8 mouse cellular contexts compared by ENCODE assay signal in genomic region chr1:119047462-119048371, GRCm38 (mm10). TPM values are rescaled to one million over a fixed set of nuclear protein-coding genes. Genes with fewer than 3 reads are reported as not detected.
A peak's percentile ranks its signal among the peaks of the same experiment; 100 is the strongest.
DNase-seq lines count a peak whose midpoint lies in the region; ATAC-seq and TF ChIP-seq lines count a peak whose summit lies in the region.

No protein-coding gene starts in this region.

- no peak for TF ChIP-seq CTCF in brain, embryonic 14.5 days (IDR thresholded peaks at IDR 0.05; ENCODE audit: borderline replicate concordance, extremely low read depth, insufficient read depth, insufficient read length)
- TF ChIP-seq CTCF in intestine, postnatal 0 days (IDR thresholded peaks at IDR 0.05; ENCODE audit: low read depth) = no peak

- H3K9ac ChIP-seq in intestine, postnatal 0 days (ENCODE audit: low read depth, low read length) = 0 out of 2 replicates have a peak overlapping the region, but pooled peaks have one; percentile 38
- peak overlapping the region; percentile 52; the same call in 1 of the 2 replicates for H3K9ac ChIP-seq in liver, embryonic 12.5 days
- peak overlapping the region; percentile 65 for H3K9ac ChIP-seq in neural tube, embryonic 14.5 days (replicated peaks; ENCODE audit: low read depth, low read length)

- peak overlapping the region; percentile 76 for H3K4me2 ChIP-seq in intestine, postnatal 0 days (replicated peaks; ENCODE audit: low read depth)
- peak overlapping the region; percentile 73 for H3K4me2 ChIP-seq in liver, embryonic 12.5 days
- peak overlapping the region; percentile 92 for H3K4me2 ChIP-seq in neural tube, embryonic 14.5 days (ENCODE audit: low read depth, low read length)

- peak overlapping the region; percentile 46 for H3K4me3 ChIP-seq in intestine, postnatal 0 days (ENCODE audit: low read depth, low read length)
- H3K4me3 ChIP-seq in liver, embryonic 12.5 days = peak overlapping the region; percentile 57
- H3K4me3 ChIP-seq in neural tube, embryonic 14.5 days (ENCODE audit: low read depth, low read length) = peak overlapping the region; percentile 53

- TF ChIP-seq POLR2A in brain, embryonic 14.5 days (IDR thresholded peaks at IDR 0.05; ENCODE audit: borderline replicate concordance, extremely low read depth, insufficient read depth, insufficient read length, poor library complexity, severe bottlenecking) = peak; percentile 70; the same call in 1 of the 2 replicates

- no peaks in the 10 kb centered on the region for H3K9me3 ChIP-seq in intestine, postnatal 0 days (ENCODE audit: control insufficient read depth)
- H3K9me3 ChIP-seq in liver, embryonic 12.5 days (replicated peaks) = no peaks in the 10 kb centered on the region
- no peaks in the 10 kb centered on the region for H3K9me3 ChIP-seq in neural tube, embryonic 14.5 days (ENCODE audit: control insufficient read depth, low read length)

- peak overlapping the region; percentile 46; the same call in 1 of the 2 replicates for H3K27ac ChIP-seq in intestine, postnatal 0 days (ENCODE audit: low read depth, low read length)
- H3K27ac ChIP-seq in liver, embryonic 12.5 days = peak overlapping the region; percentile 60; the same call in 1 of the 2 replicates
- peak overlapping the region; percentile 52 for H3K27ac ChIP-seq in neural tube, embryonic 14.5 days (ENCODE audit: low read depth, low read length)

- peaks cover 46% of the 10 kb centered on the region for H3K27me3 ChIP-seq in intestine, postnatal 0 days (replicated peaks; ENCODE audit: control insufficient read depth, insufficient read depth, low read length)
- H3K27me3 ChIP-seq in liver, embryonic 12.5 days (replicated peaks) = peaks cover 78% of the 10 kb centered on the region
- H3K27me3 ChIP-seq in neural tube, embryonic 14.5 days (ENCODE audit: control insufficient read depth, insufficient read depth, low read length) = no peaks in the 10 kb centered on the region; the same call in 1 of the 2 replicates

- H3K36me3 ChIP-seq in intestine, postnatal 0 days (ENCODE audit: control insufficient read depth, insufficient read depth) = no peaks in the 10 kb centered on the region
- no peaks in the 10 kb centered on the region for H3K36me3 ChIP-seq in liver, embryonic 12.5 days
- H3K36me3 ChIP-seq in neural tube, embryonic 14.5 days (ENCODE audit: control insufficient read depth, insufficient read depth, low read length) = no peaks in the 10 kb centered on the region

- WGBS in intestine, postnatal 0 days = 4% methylated on average over 57 of the region's 61 CpGs
- 6% methylated on average over 58 of the region's 61 CpGs for WGBS in liver, embryonic 12.5 days (ENCODE audit: insufficient replicate concordance)
- WGBS in neural tube, embryonic 14.5 days = 1% methylated on average over 51 of the region's 61 CpGs

- H3K4me1 ChIP-seq in intestine, postnatal 0 days (replicated peaks; ENCODE audit: control insufficient read depth, insufficient read depth, low read length) = no peaks in the 10 kb centered on the region
- 0 out of 2 replicates have a peak, but pooled peaks cover 6% of the 10 kb centered on the region for H3K4me1 ChIP-seq in liver, embryonic 12.5 days
- H3K4me1 ChIP-seq in neural tube, embryonic 14.5 days (ENCODE audit: control insufficient read depth, insufficient read depth, low read length) = peaks cover 11% of the 10 kb centered on the region

- ATAC-seq in intestine, postnatal 0 days = peak; percentile 56
- no peak for ATAC-seq in liver, embryonic 12.5 days
- ATAC-seq in neural tube, embryonic 14.5 days (ENCODE audit: low read depth) = peak; percentile 35

- DNase-seq in layer of hippocampus, adult 11-12 months (ENCODE audit: low spot score) = peak; percentile 45
- DNase-seq in layer of hippocampus, adult 9-10 months (ENCODE audit: low spot score) = no peak
- peak; percentile 87 for DNase-seq in brain, embryonic 14.5 days (ENCODE audit: low read depth)
- DNase-seq in gastrocnemius, postnatal 25 days = peak; percentile 62
- DNase-seq in spleen, postnatal 36 days (ENCODE audit: low spot score in 2 of 2) = no peak

RNA-seq across cellular contexts. Expression of gene Gli2, which starts 5.7 kb away (rescaled TPM):
- polyA plus RNA-seq in brain, embryonic 14.5 days (2012; rRNA removed) = 6.4 and 8.3 TPM in 2 replicates
- total RNA-seq in gastrocnemius, postnatal 25 days (2021) = 1 to 10 TPM; 1.4 to 1.5 TPM
- polyA plus RNA-seq in intestine, postnatal 0 days (2015; fragmentation: Nextera tagmentation; extraction: Ambion mirVana) = 2.1 and 3.8 TPM in 2 replicates
- polyA plus RNA-seq in liver, embryonic 12.5 days (2016; fragmentation: Nextera tagmentation; extraction: Ambion mirVana) = 0.87 and 1.1 TPM in 2 replicates
- 1.5 and 1.8 TPM in 2 replicates for polyA plus RNA-seq in neural tube, embryonic 14.5 days (2014; fragmentation: Nextera tagmentation; extraction: Ambion mirVana)

Comparison
In these comparisons a context has a peak if more than half of its experiments do, and no peak if none do; other contexts are left out.
1. DNase-seq: peak in layer of hippocampus, adult 11-12 months (single experiment), brain, embryonic 14.5 days (single experiment) and gastrocnemius, postnatal 25 days (single experiment); none in layer of hippocampus, adult 9-10 months (single experiment) and spleen, postnatal 36 days (0 of 2).
2. Peak in every context shown above with its lines, with median percentiles within 50 percentile points of each other: H3K27ac ChIP-seq, H3K4me2 ChIP-seq, H3K4me3 ChIP-seq and H3K9ac ChIP-seq.